Comparison of ENCODE assay signal across 8 mouse cellular contexts in the genomic region with DNA sequence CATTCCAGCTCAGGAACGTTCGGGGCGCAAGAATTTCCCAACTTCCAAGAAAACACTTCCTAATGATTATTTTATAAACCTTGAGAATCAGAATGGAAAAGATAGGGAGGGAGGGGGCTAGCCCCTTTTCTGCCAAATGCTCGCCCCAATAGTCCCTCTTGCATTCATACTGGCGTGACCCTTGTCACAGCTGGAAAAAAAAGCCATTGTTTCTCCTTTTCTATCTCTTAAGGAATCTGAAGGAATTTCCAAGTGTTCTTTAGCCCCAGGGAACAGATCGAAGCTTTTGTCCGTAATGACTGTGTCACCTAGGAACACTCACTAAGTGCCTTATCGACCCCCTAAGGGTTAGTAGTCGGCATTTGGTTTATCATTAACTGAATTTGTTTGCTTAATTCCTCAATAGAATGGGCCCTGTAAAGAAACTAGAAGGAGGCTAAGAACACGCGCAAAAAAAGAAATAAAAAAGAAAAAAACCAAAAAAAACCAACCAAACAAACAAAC. TPM values are rescaled to one million over a fixed set of nuclear protein-coding genes. Genes with fewer than 3 reads are reported as not detected.
DNase-seq lines count a peak whose midpoint lies in the region; ATAC-seq and TF ChIP-seq lines count a peak whose summit lies in the region.

No protein-coding gene starts in this region.

- DNase-seq in heart, postnatal 10 days = no peak
- DNase-seq in MEL (ENCODE audit: low read depth, low spot score) = no peak
- DNase-seq in hindbrain, embryonic 11.5 days (ENCODE audit: low spot score) = no peak
- no peak for DNase-seq in right cerebral cortex, adult 18-20 months
- DNase-seq in gastrocnemius, postnatal 4 days (ENCODE audit: low spot score in 2 of 2) = no peak
- DNase-seq in right cerebral cortex, postnatal 10 days (ENCODE audit: low spot score in 2 of 2) = no peak

- ATAC-seq in heart, embryonic 16.5 days (replicated peaks; ENCODE audit: extremely low read depth, insufficient read depth, low FRiP score) = no peak
- peak; percentile 39 for ATAC-seq in hindbrain, embryonic 11.5 days (ENCODE audit: low FRiP score)
- no peak for ATAC-seq in midbrain, embryonic 12.5 days (ENCODE audit: low FRiP score, low read depth)

- no peak for TF ChIP-seq RAD21 in MEL (IDR thresholded peaks at IDR 0.05; ENCODE audit: low read depth, low read length)

- no peak for TF ChIP-seq EP300 in MEL (IDR thresholded peaks at IDR 0.05; ENCODE audit: low read depth in 1 of 2, low read length in 2 of 2)

- no peaks in the 10 kb centered on the region for H3K79me2 ChIP-seq in MEL (ENCODE audit: control insufficient read depth, insufficient read depth, low read length, poor library complexity)

- H3K4me3 ChIP-seq in heart, embryonic 16.5 days (ENCODE audit: low read length) = peak overlapping the region; percentile 56
- H3K4me3 ChIP-seq in MEL (ENCODE audit: control insufficient read depth in 1 of 2, insufficient read depth in 1 of 2, low read depth in 2 of 2, low read length in 2 of 2) = peak overlapping the region; percentile 63 to 83
- peak overlapping the region; percentile 34 for H3K4me3 ChIP-seq in hindbrain, embryonic 11.5 days (ENCODE audit: low read depth, low read length)
- peak overlapping the region; percentile 48 for H3K4me3 ChIP-seq in midbrain, embryonic 12.5 days

- 13% methylated on average over 11 of the region's 11 CpGs for WGBS in heart, embryonic 16.5 days
- whole genome bisulfite sequencing in hindbrain, embryonic 11.5 days = 21% methylated on average over 11 of the region's 11 CpGs
- 19% methylated on average over 11 of the region's 11 CpGs for WGBS in midbrain, embryonic 12.5 days

- peak overlapping the region; percentile 69 for H3K9ac ChIP-seq in heart, embryonic 16.5 days (ENCODE audit: low read length)
- H3K9ac ChIP-seq in MEL (ENCODE audit: control insufficient read depth, low read depth, low read length, poor library complexity, severe bottlenecking) = peak overlapping the region; percentile 70
- no peak overlapping the region for H3K9ac ChIP-seq in hindbrain, embryonic 11.5 days (ENCODE audit: low read depth, low read length)
- H3K9ac ChIP-seq in midbrain, embryonic 12.5 days (replicated peaks) = no peak overlapping the region; the same call in 1 of the 2 replicates

- H3K9me3 ChIP-seq in heart, embryonic 16.5 days (replicated peaks; ENCODE audit: control insufficient read depth, low read length) = no peaks in the 10 kb centered on the region
- no peaks in the 10 kb centered on the region for H3K9me3 ChIP-seq in MEL (replicated peaks; ENCODE audit: insufficient read depth, low read length)
- no peaks in the 10 kb centered on the region for H3K9me3 ChIP-seq in hindbrain, embryonic 11.5 days (ENCODE audit: control insufficient read depth, low read length)
- H3K9me3 ChIP-seq in midbrain, embryonic 12.5 days = no peaks in the 10 kb centered on the region

- H3K27me3 ChIP-seq in heart, embryonic 16.5 days (ENCODE audit: control insufficient read depth, insufficient read depth, low read length) = no peaks in the 10 kb centered on the region; the same call in 1 of the 2 replicates
- H3K27me3 ChIP-seq in MEL (ENCODE audit: control insufficient read depth in 1 of 2, insufficient read depth in 2 of 2, low read length in 2 of 2) = no peaks in the 10 kb centered on the region
- no peaks in the 10 kb centered on the region for H3K27me3 ChIP-seq in hindbrain, embryonic 11.5 days (ENCODE audit: control insufficient read depth, insufficient read depth, low read length)
- H3K27me3 ChIP-seq in midbrain, embryonic 12.5 days = no peaks in the 10 kb centered on the region

- no peak for TF ChIP-seq POLR2A in MEL (IDR thresholded peaks at IDR 0.05; ENCODE audit: control insufficient read depth in 1 of 2, insufficient read depth in 1 of 2, low read depth in 1 of 2, low read length in 2 of 2, poor library complexity in 1 of 2)

- no peaks in the 10 kb centered on the region for H3K36me3 ChIP-seq in heart, embryonic 16.5 days (ENCODE audit: control insufficient read depth, insufficient read depth)
- peaks cover 0 to 14% of the 10 kb centered on the region in 2 experiments; a peak in 2 of 4 replicates for H3K36me3 ChIP-seq in MEL (ENCODE audit: control insufficient read depth in 1 of 2, insufficient read depth in 2 of 2, low read length in 2 of 2)
- H3K36me3 ChIP-seq in hindbrain, embryonic 11.5 days (ENCODE audit: control insufficient read depth, insufficient read depth, low read length) = no peaks in the 10 kb centered on the region
- H3K36me3 ChIP-seq in midbrain, embryonic 12.5 days = no peaks in the 10 kb centered on the region

- intact Hi-C loops in heart, postnatal 10 days (cut with DNase I) = loop anchor here (5.0 kb wide), 2 partner anchors 41 to 1744 kb away; no protein-coding TSS in a partner anchor

- no peak for TF ChIP-seq CTCF in MEL (IDR thresholded peaks at IDR 0.05 in 2 of 3, conservative IDR thresholded peaks at IDR 0.05 in 1 of 3; ENCODE audit: control insufficient read depth in 1 of 3, insufficient read depth in 1 of 3, low read depth in 2 of 3, low read length in 3 of 3, poor library complexity in 1 of 3, severe bottlenecking in 1 of 3)

- peak overlapping the region; percentile 81 for H3K4me2 ChIP-seq in heart, embryonic 16.5 days (ENCODE audit: low read depth, low read length)
- peak overlapping the region; percentile 46 for H3K4me2 ChIP-seq in hindbrain, embryonic 11.5 days (replicated peaks; ENCODE audit: low read depth, low read length)
- peak overlapping the region; percentile 57 for H3K4me2 ChIP-seq in midbrain, embryonic 12.5 days (replicated peaks)

- 0 out of 2 replicates have a peak, but pooled peaks cover 2% of the 10 kb centered on the region for H3K4me1 ChIP-seq in heart, embryonic 16.5 days (ENCODE audit: control insufficient read depth, insufficient read depth, low read length)
- H3K4me1 ChIP-seq in MEL (ENCODE audit: control insufficient read depth in 1 of 2, insufficient read depth in 2 of 2, low read length in 2 of 2) = peaks cover 11 to 15% of the 10 kb centered on the region in 2 experiments
- H3K4me1 ChIP-seq in hindbrain, embryonic 11.5 days (replicated peaks; ENCODE audit: control insufficient read depth, insufficient read depth, low read length) = no peaks in the 10 kb centered on the region
- peaks cover 3% of the 10 kb centered on the region; the same call in 1 of the 2 replicates for H3K4me1 ChIP-seq in midbrain, embryonic 12.5 days

- no peak overlapping the region for H3K27ac ChIP-seq in heart, embryonic 16.5 days (ENCODE audit: low read length)
- H3K27ac ChIP-seq in MEL (ENCODE audit: control insufficient read depth, low read depth, low read length) = peak overlapping the region; percentile 30
- no peak overlapping the region for H3K27ac ChIP-seq in hindbrain, embryonic 11.5 days (ENCODE audit: low read depth, low read length)
- H3K27ac ChIP-seq in midbrain, embryonic 12.5 days (replicated peaks) = no peak overlapping the region

TF ChIP-seq in MEL, 35 proteins besides CTCF, POLR2A, EP300 and RAD21:
- TF ChIP-seq GATA1 (IDR thresholded peaks at IDR 0.05; ENCODE audit: low read depth, low read length) = peak; percentile 26; the same call in 1 of the 2 replicates
- TF ChIP-seq POLR2AphosphoS2 (IDR thresholded peaks at IDR 0.05; ENCODE audit: low read length) = no peak
- TF ChIP-seq MXI1 (IDR thresholded peaks at IDR 0.05; ENCODE audit: low read depth, low read length) = 0 out of 2 replicates have a peak, but pooled peaks have one; percentile 7

RNA-seq across cellular contexts. Expression of gene Porcn, which starts 0.4 kb away (rescaled TPM):
- polyA plus RNA-seq in heart, embryonic 16.5 days (2015; fragmentation: Nextera tagmentation; extraction: Ambion mirVana) = 4.3 and 5.0 TPM in 2 replicates
- total RNA-seq in heart, postnatal 10 days (2021) = 1 to 10 TPM; 2.4 to 3.1 TPM
- total RNA-seq in MEL (2012; rRNA removed) = 3.5 and 4.5 TPM in 2 replicates
- polyA plus RNA-seq in MEL (2012; ENCODE audit: insufficient read depth in 1 of 2, insufficient read length in 2 of 2, low read depth in 1 of 2, low replicate concordance in 2 of 2, missing spikeins in 1 of 2) = 10 to 100 TPM in 1 of 2 experiments, not detected in 1; 16.1 TPM
- 20.3 and 20.4 TPM in 2 replicates for polyA plus RNA-seq in hindbrain, embryonic 11.5 days (2014; fragmentation: Nextera tagmentation; extraction: Ambion mirVana)
- polyA plus RNA-seq in midbrain, embryonic 12.5 days (2016; fragmentation: Nextera tagmentation; extraction: Ambion mirVana) = 23.2 and 25.0 TPM in 2 replicates
- 1 to 10 TPM; 4.2 to 5.4 TPM for total RNA-seq in gastrocnemius, postnatal 4 days (2021)

RNA-seq across cellular contexts. Expression of gene Ebp, which starts 13.4 kb away (rescaled TPM):
- polyA plus RNA-seq in heart, embryonic 16.5 days (2015; fragmentation: Nextera tagmentation; extraction: Ambion mirVana) = 31.9 and 35.7 TPM in 2 replicates
- 10 to 100 TPM; 22.8 to 26.1 TPM for total RNA-seq in heart, postnatal 10 days (2021)
- total RNA-seq in MEL (2012; rRNA removed) = 99.4 and 103 TPM in 2 replicates
- 100 to 1,000 TPM in 1 of 2 experiments, not detected in 1; 133 TPM for polyA plus RNA-seq in MEL (2012; ENCODE audit: insufficient read depth in 1 of 2, insufficient read length in 2 of 2, low read depth in 1 of 2, low replicate concordance in 2 of 2, missing spikeins in 1 of 2)
- polyA plus RNA-seq in hindbrain, embryonic 11.5 days (2014; fragmentation: Nextera tagmentation; extraction: Ambion mirVana) = 38.1 and 39.3 TPM in 2 replicates
- polyA plus RNA-seq in midbrain, embryonic 12.5 days (2016; fragmentation: Nextera tagmentation; extraction: Ambion mirVana) = 26.3 and 32.6 TPM in 2 replicates
- 10 to 100 TPM; 22.3 to 24.1 TPM for total RNA-seq in gastrocnemius, postnatal 4 days (2021)

RNA-seq across cellular contexts. Expression of gene Tbc1d25, which starts 30.8 kb away (rescaled TPM):
- polyA plus RNA-seq in heart, embryonic 16.5 days (2015; fragmentation: Nextera tagmentation; extraction: Ambion mirVana) = 10.4 and 11.8 TPM in 2 replicates
- total RNA-seq in heart, postnatal 10 days (2021) = 1 to 10 TPM; 6.0 to 6.5 TPM
- total RNA-seq in MEL (2012; rRNA removed) = 8.0 and 10.1 TPM in 2 replicates
- 10 to 100 TPM in 1 of 2 experiments, not detected in 1; 23.4 TPM for polyA plus RNA-seq in MEL (2012; ENCODE audit: insufficient read depth in 1 of 2, insufficient read length in 2 of 2, low read depth in 1 of 2, low replicate concordance in 2 of 2, missing spikeins in 1 of 2)
- 10.5 and 13.2 TPM in 2 replicates for polyA plus RNA-seq in hindbrain, embryonic 11.5 days (2014; fragmentation: Nextera tagmentation; extraction: Ambion mirVana)
- 12.7 and 13.2 TPM in 2 replicates for polyA plus RNA-seq in midbrain, embryonic 12.5 days (2016; fragmentation: Nextera tagmentation; extraction: Ambion mirVana)
- 1 to 10 TPM; 4.6 to 6.1 TPM for total RNA-seq in gastrocnemius, postnatal 4 days (2021)

RNA-seq across cellular contexts. Expression of gene Ftsj1, which starts 45.5 kb away (rescaled TPM):
- polyA plus RNA-seq in heart, embryonic 16.5 days (2015; fragmentation: Nextera tagmentation; extraction: Ambion mirVana) = 23.8 and 25.7 TPM in 2 replicates
- 10 to 100 TPM; 13.3 to 13.7 TPM for total RNA-seq in heart, postnatal 10 days (2021)
- total RNA-seq in MEL (2012; rRNA removed) = 47.2 and 51.8 TPM in 2 replicates
- polyA plus RNA-seq in MEL (2012; ENCODE audit: insufficient read depth in 1 of 2, insufficient read length in 2 of 2, low read depth in 1 of 2, low replicate concordance in 2 of 2, missing spikeins in 1 of 2) = 100 to 1,000 TPM in 1 of 2 experiments, not detected in 1; 124 TPM
- 42.8 and 43.3 TPM in 2 replicates for polyA plus RNA-seq in hindbrain, embryonic 11.5 days (2014; fragmentation: Nextera tagmentation; extraction: Ambion mirVana)
- polyA plus RNA-seq in midbrain, embryonic 12.5 days (2016; fragmentation: Nextera tagmentation; extraction: Ambion mirVana) = 43.7 and 44.2 TPM in 2 replicates
- total RNA-seq in gastrocnemius, postnatal 4 days (2021) = 10 to 100 TPM; 13.4 to 14.8 TPM

Comparison
In these comparisons a context has a peak if more than half of its experiments do, and no peak if none do; other contexts are left out.
1. H3K9ac ChIP-seq: peak in heart, embryonic 16.5 days (single experiment) and MEL (single experiment); none in hindbrain, embryonic 11.5 days (single experiment) and midbrain, embryonic 12.5 days (single experiment).
2. Peak in every context shown above with its lines, with median percentiles within 50 percentile points of each other: H3K4me2 ChIP-seq and H3K4me3 ChIP-seq.